Comparison of ENCODE assay signal across 9 mouse cellular contexts in genomic region chr16:8672350-8672687, GRCm38 (mm10). TPM values are rescaled to one million over a fixed set of nuclear protein-coding genes. Genes with fewer than 3 reads are reported as not detected.
DNase-seq lines count a peak whose midpoint lies in the region; ATAC-seq and TF ChIP-seq lines count a peak whose summit lies in the region.
"Had no signal": no experiment of that assay in that cellular context is flagged by ENCODE, and none has a peak within 500 bp of the region (broad histone marks: within the 10 kb centered on the region; RNA-seq: fewer than 3 reads in every experiment).

No protein-coding gene starts in this region.

- peak overlapping the region; percentile 76; the same call in 1 of the 2 replicates for H3K9ac ChIP-seq in heart, embryonic 11.5 days (ENCODE audit: low read depth, low read length)
- H3K9ac ChIP-seq in forebrain, embryonic 12.5 days, result peak overlapping the region; percentile 80
- peak overlapping the region; percentile 86 for H3K9ac ChIP-seq in liver, embryonic 12.5 days

- H3K4me1 ChIP-seq in heart, embryonic 11.5 days (ENCODE audit: control insufficient read depth, insufficient read depth, low read length), result peaks cover 38% of the 10 kb centered on the region
- peaks cover 39% of the 10 kb centered on the region for H3K4me1 ChIP-seq in forebrain, embryonic 12.5 days
- peaks cover 91% of the 10 kb centered on the region for H3K4me1 ChIP-seq in liver, embryonic 12.5 days

- no peaks in the 10 kb centered on the region for H3K27me3 ChIP-seq in heart, embryonic 11.5 days (ENCODE audit: control insufficient read depth, insufficient read depth, low read length)
- H3K27me3 ChIP-seq in C2C12 (ENCODE audit: control insufficient read depth, insufficient read depth, insufficient read length), result no peaks in the 10 kb centered on the region
- H3K27me3 ChIP-seq in forebrain, embryonic 12.5 days, result peaks cover 14% of the 10 kb centered on the region
- peaks cover 6% of the 10 kb centered on the region; the same call in 1 of the 2 replicates for H3K27me3 ChIP-seq in liver, embryonic 12.5 days (replicated peaks)

- H3K36me3 ChIP-seq in heart, embryonic 11.5 days (ENCODE audit: control insufficient read depth, insufficient read depth, low read length), result no peaks in the 10 kb centered on the region
- H3K36me3 ChIP-seq in C2C12 (ENCODE audit: control insufficient read depth, insufficient read depth), result peaks cover 11% of the 10 kb centered on the region
- H3K36me3 ChIP-seq in forebrain, embryonic 12.5 days (replicated peaks), result 0 out of 2 replicates have a peak, but pooled peaks cover 5% of the 10 kb centered on the region
- H3K36me3 ChIP-seq in liver, embryonic 12.5 days, result peaks cover 16% of the 10 kb centered on the region

- H3K4me3 ChIP-seq in heart, embryonic 11.5 days (ENCODE audit: low read depth, low read length), result peak overlapping the region; percentile 66
- H3K4me3 ChIP-seq in C2C12 (ENCODE audit: insufficient read depth, poor library complexity, severe bottlenecking), result peak overlapping the region; percentile 56
- H3K4me3 ChIP-seq in forebrain, embryonic 12.5 days (replicated peaks), result peak overlapping the region; percentile 69
- H3K4me3 ChIP-seq in liver, embryonic 12.5 days, result peak overlapping the region; percentile 83

- H3K9me3 ChIP-seq in heart, embryonic 11.5 days (replicated peaks; ENCODE audit: control insufficient read depth, low read length), result no peaks in the 10 kb centered on the region
- no peaks in the 10 kb centered on the region for H3K9me3 ChIP-seq in forebrain, embryonic 12.5 days
- no peaks in the 10 kb centered on the region for H3K9me3 ChIP-seq in liver, embryonic 12.5 days (replicated peaks)

- peaks cover 36% of the 10 kb centered on the region for H3K79me3 ChIP-seq in C2C12 (ENCODE audit: low read depth)

- under 1% methylated on average over 18 of the region's 18 CpGs for WGBS in heart, embryonic 11.5 days (ENCODE audit: insufficient replicate concordance)
- WGBS in forebrain, embryonic 12.5 days, result 2% methylated on average over 18 of the region's 18 CpGs
- under 1% methylated on average over 18 of the region's 18 CpGs for WGBS in liver, embryonic 12.5 days (ENCODE audit: insufficient replicate concordance)

- peak overlapping the region; percentile 62 for H3ac ChIP-seq in C2C12 (ENCODE audit: control insufficient read depth, insufficient read length, low read depth)

- TF ChIP-seq CTCF in C2C12 (IDR thresholded peaks at IDR 0.05; ENCODE audit: control insufficient read depth, insufficient read depth, insufficient read length), result no peak

- peak overlapping the region; percentile 81 for H3K4me2 ChIP-seq in heart, embryonic 11.5 days
- H3K4me2 ChIP-seq in forebrain, embryonic 12.5 days, result peak overlapping the region; percentile 82
- H3K4me2 ChIP-seq in liver, embryonic 12.5 days, result peak overlapping the region; percentile 97

- peaks cover 41% of the 10 kb centered on the region for H3K79me2 ChIP-seq in C2C12 (ENCODE audit: control insufficient read depth, insufficient read depth)

- ATAC-seq in heart, embryonic 11.5 days (replicated peaks; ENCODE audit: insufficient number of reproducible peaks, low FRiP score, low TSS enrichment), result no peak
- ATAC-seq in forebrain, embryonic 12.5 days (ENCODE audit: low FRiP score), result no peak
- ATAC-seq in liver, embryonic 12.5 days, result no peak
- ATAC-seq in activated CD4-positive, CD25-positive, alpha-beta regulatory T cell, adult 4 months, result no peak
- ATAC-seq in megakaryocyte-erythroid progenitor cell, adult 5-6 weeks (replicated peaks; ENCODE audit: low FRiP score, low TSS enrichment, poor library complexity, severe bottlenecking), result no peak

- 0 out of 2 replicates have a peak overlapping the region, but pooled peaks have one; percentile 5 for H3K27ac ChIP-seq in heart, embryonic 11.5 days (ENCODE audit: low read depth, low read length)
- peak overlapping the region; percentile 78; the same call in 1 of the 2 replicates for H3K27ac ChIP-seq in forebrain, embryonic 12.5 days
- H3K27ac ChIP-seq in liver, embryonic 12.5 days, result peak overlapping the region; percentile 93

- intact Hi-C loops in left cerebral cortex, postnatal 14 days (cut with DNase I), result no loop called here

- DNase-seq in heart, adult 11 months, result no peak
- no peak for DNase-seq in left cerebral cortex, postnatal 14 days (ENCODE audit: low spot score in 2 of 2)

TF ChIP-seq in C2C12, 6 proteins besides CTCF, POLR2A, EP300 and RAD21:
- TF ChIP-seq MAX (IDR thresholded peaks at IDR 0.05), result no peak
- no peak for TF ChIP-seq CEBPB (IDR thresholded peaks at IDR 0.05; ENCODE audit: low read depth)
- no peak for TF ChIP-seq FOSL1 (IDR thresholded peaks at IDR 0.05; ENCODE audit: insufficient read depth, low read length, poor library complexity, severe bottlenecking)
TF ChIP-seq in C2C12: peak in this region for 0.

RNA-seq across cellular contexts. Expression of gene Carhsp1, which starts 0.4 kb away (rescaled TPM):
- polyA plus RNA-seq in heart, embryonic 11.5 days (2014; fragmentation: Nextera tagmentation; extraction: Ambion mirVana), result 39.1 and 42.4 TPM in 2 replicates
- 94.2 TPM for polyA plus RNA-seq in C2C12 (2012; fragmentation: generic; extraction: Trizol)
- polyA plus RNA-seq in forebrain, embryonic 12.5 days (2016; fragmentation: Nextera tagmentation; extraction: Ambion mirVana), result 191 and 210 TPM in 2 replicates
- 55.7 and 56.5 TPM in 2 replicates for polyA plus RNA-seq in liver, embryonic 12.5 days (2016; fragmentation: Nextera tagmentation; extraction: Ambion mirVana)
- 10 to 100 TPM; 25.6 to 32.1 TPM for polyA plus RNA-seq in activated CD4-positive, CD25-positive, alpha-beta regulatory T cell, adult 4 months (2017; shearing (Covaris generic))
- 28.8 and 32.5 TPM in 2 replicates for total RNA-seq in megakaryocyte-erythroid progenitor cell, adult 5-6 weeks (2014; fragmentation: Nextera tagmentation)
- 18.5 and 23.8 TPM in 2 replicates for total RNA-seq in megakaryocyte-erythroid progenitor cell, adult 5-6 weeks (2017)
- total RNA-seq in left cerebral cortex, postnatal 14 days (2021), result 10 to 100 TPM in 1 of 2 experiments, 1 to 10 TPM in 1; 8.6 to 13.9 TPM

RNA-seq across cellular contexts. Expression of gene Gm5767, which starts 8.3 kb away (rescaled TPM):
- polyA plus RNA-seq in heart, embryonic 11.5 days (2014; fragmentation: Nextera tagmentation; extraction: Ambion mirVana), result not detected in 2 replicates
- polyA plus RNA-seq in C2C12 (2012; fragmentation: generic; extraction: Trizol), result not detected
- polyA plus RNA-seq in forebrain, embryonic 12.5 days (2016; fragmentation: Nextera tagmentation; extraction: Ambion mirVana), result not detected in 2 replicates
- not detected in 2 replicates for polyA plus RNA-seq in liver, embryonic 12.5 days (2016; fragmentation: Nextera tagmentation; extraction: Ambion mirVana)
- polyA plus RNA-seq in activated CD4-positive, CD25-positive, alpha-beta regulatory T cell, adult 4 months (2017; shearing (Covaris generic)), result not detected
- not detected in 2 replicates for total RNA-seq in megakaryocyte-erythroid progenitor cell, adult 5-6 weeks (2014; fragmentation: Nextera tagmentation)
- not detected in 2 replicates for total RNA-seq in megakaryocyte-erythroid progenitor cell, adult 5-6 weeks (2017)
- not detected for total RNA-seq in left cerebral cortex, postnatal 14 days (2021)
- total RNA-seq: layer of hippocampus, adult 18-20 months had no signal

RNA-seq across cellular contexts. Expression of gene Tmem186, which starts 34.8 kb away (rescaled TPM):
- 10.5 and 16.3 TPM in 2 replicates for polyA plus RNA-seq in heart, embryonic 11.5 days (2014; fragmentation: Nextera tagmentation; extraction: Ambion mirVana)
- 8.5 TPM for polyA plus RNA-seq in C2C12 (2012; fragmentation: generic; extraction: Trizol)
- polyA plus RNA-seq in forebrain, embryonic 12.5 days (2016; fragmentation: Nextera tagmentation; extraction: Ambion mirVana), result 24.3 and 25.4 TPM in 2 replicates
- 12.9 and 14.2 TPM in 2 replicates for polyA plus RNA-seq in liver, embryonic 12.5 days (2016; fragmentation: Nextera tagmentation; extraction: Ambion mirVana)
- polyA plus RNA-seq in activated CD4-positive, CD25-positive, alpha-beta regulatory T cell, adult 4 months (2017; shearing (Covaris generic)), result 10 to 100 TPM; 12.0 to 12.2 TPM
- 17.2 and 18.1 TPM in 2 replicates for total RNA-seq in megakaryocyte-erythroid progenitor cell, adult 5-6 weeks (2014; fragmentation: Nextera tagmentation)
- 12.5 and 22.9 TPM in 2 replicates for total RNA-seq in megakaryocyte-erythroid progenitor cell, adult 5-6 weeks (2017)
- total RNA-seq in left cerebral cortex, postnatal 14 days (2021), result 10 to 100 TPM; 11.2 to 12.6 TPM

RNA-seq across cellular contexts. Expression of gene Pmm2, which starts 34.8 kb away (rescaled TPM):
- polyA plus RNA-seq in heart, embryonic 11.5 days (2014; fragmentation: Nextera tagmentation; extraction: Ambion mirVana), result 38.5 and 40.3 TPM in 2 replicates
- 44.2 TPM for polyA plus RNA-seq in C2C12 (2012; fragmentation: generic; extraction: Trizol)
- polyA plus RNA-seq in forebrain, embryonic 12.5 days (2016; fragmentation: Nextera tagmentation; extraction: Ambion mirVana), result 46.7 and 54.1 TPM in 2 replicates
- polyA plus RNA-seq in liver, embryonic 12.5 days (2016; fragmentation: Nextera tagmentation; extraction: Ambion mirVana), result 41.6 and 42.4 TPM in 2 replicates
- polyA plus RNA-seq in activated CD4-positive, CD25-positive, alpha-beta regulatory T cell, adult 4 months (2017; shearing (Covaris generic)), result 100 to 1,000 TPM in 1 of 2 experiments, 10 to 100 TPM in 1; 95.0 to 108 TPM
- total RNA-seq in megakaryocyte-erythroid progenitor cell, adult 5-6 weeks (2014; fragmentation: Nextera tagmentation), result 54.8 and 74.7 TPM in 2 replicates
- total RNA-seq in megakaryocyte-erythroid progenitor cell, adult 5-6 weeks (2017), result 51.1 and 56.8 TPM in 2 replicates
- 10 to 100 TPM; 33.7 to 33.8 TPM for total RNA-seq in left cerebral cortex, postnatal 14 days (2021)

Comparison
In these comparisons a context has a peak if more than half of its experiments do, and no peak if none do; other contexts are left out.
1. H3K27ac ChIP-seq: peak in every context shown above with its lines; median percentile 93 in liver, embryonic 12.5 days; 78 in forebrain, embryonic 12.5 days; 5 in heart, embryonic 11.5 days.